Mouse (Mus musculus) megakaryocyte, embryonic 14.5 days (primary cell): ENCODE measurements at regions not wholly inside any gene's neighbourhood (a gene's known extent, or its start where the extent isn't known, plus 50 kb on each side); places are given as distances from the start of the nearest gene placed in this dataset.

Source experiments
- H3K27me3 ChIP-seq: replicated peaks from 2 replicates; pipeline ENCODE3; 2012; ENCODE audit warnings: inconsistent platforms
- H3K36me3 ChIP-seq: replicated peaks from 2 replicates; pipeline ENCODE3; 2012; ENCODE audit warnings: low read length, inconsistent platforms, mixed read lengths
- H3K4me1 ChIP-seq: 2 replicates; pipeline ENCODE4 v1.6.1; 2012; ENCODE audit warnings: inconsistent platforms
- H3K4me3 ChIP-seq: replicated peaks from 2 replicates; pipeline ENCODE3; 2012; ENCODE audit warnings: moderate library complexity, mild to moderate bottlenecking, inconsistent platforms
- H3K9me3 ChIP-seq: 2 replicates; pipeline ENCODE4 v1.6.1; 2012; ENCODE audit warnings: inconsistent platforms
- FLI1 ChIP-seq: IDR thresholded peaks from 2 replicates; pipeline ENCODE4 v1.6.1; 2012; ENCODE audit warnings: low read length, inconsistent platforms, mixed read lengths
- GATA1 ChIP-seq: IDR thresholded peaks from 3 replicates; pipeline ENCODE4 v1.6.1; 2012; ENCODE audit warnings: mixed read lengths, low read length, inconsistent platforms, borderline replicate concordance

- Histone ChIP-seq H3K27me3 (peaks cover 5% of the 10 kb centered on the region), H3K4me1 (peaks cover 10% of the 10 kb centered on the region), H3K9me3 (peaks cover 11% of the 10 kb centered on the region), H3K4me3 (no peak overlapping the region), H3K36me3 (peaks cover 2% of the 10 kb centered on the region)
- TF ChIP-seq GATA1 (no peak), FLI1 (no peak)
Measured at GRCm38 (mm10) chr3:37838896-37839295, 114.6 kb upstream of the Gm5148 start.

- H3K9me3 ChIP-seq: peaks cover 11% of the 10 kb centered on the region
- H3K27me3 ChIP-seq: peaks cover 3% of the 10 kb centered on the region
- TF ChIP-seq GATA1 (no peak), FLI1 (no peak)
- no peak overlapping the region for H3K4me3 ChIP-seq
- peaks cover 25% of the 10 kb centered on the region for H3K4me1 ChIP-seq
- peaks cover 2% of the 10 kb centered on the region for H3K36me3 ChIP-seq
Measured at GRCm38 (mm10) chr3:37836749-37837148, 112.5 kb upstream of the Gm5148 start.

GRCm38 (mm10) chr3:37835687-37836086, 111.4 kb upstream of the Gm5148 start:
- Histone ChIP-seq H3K27me3 (peaks cover 5% of the 10 kb centered on the region), H3K9me3 (peaks cover 11% of the 10 kb centered on the region), H3K4me3 (no peak overlapping the region), H3K36me3 (peaks cover 2% of the 10 kb centered on the region), H3K4me1 (peaks cover 25% of the 10 kb centered on the region)
- no peak for TF ChIP-seq GATA1
- TF ChIP-seq FLI1: no peak

- peaks cover 8% of the 10 kb centered on the region for H3K27me3 ChIP-seq
- peaks cover 25% of the 10 kb centered on the region for H3K4me1 ChIP-seq
- no peak for TF ChIP-seq GATA1
- no peak for TF ChIP-seq FLI1
- peaks cover 2% of the 10 kb centered on the region for H3K36me3 ChIP-seq
- no peak overlapping the region for H3K4me3 ChIP-seq
- peaks cover 15% of the 10 kb centered on the region for H3K9me3 ChIP-seq
Measured at GRCm38 (mm10) chr3:37835135-37835534, 110.8 kb upstream of the Gm5148 start.

- peaks cover 11% of the 10 kb centered on the region; the same call in 1 of the 2 replicates for H3K9me3 ChIP-seq
- H3K36me3 ChIP-seq: no peaks in the 10 kb centered on the region
- peaks cover 25% of the 10 kb centered on the region for H3K4me1 ChIP-seq
- no peak for TF ChIP-seq FLI1
- TF ChIP-seq GATA1: no peak
- H3K27me3 ChIP-seq: peaks cover 8% of the 10 kb centered on the region
- no peak overlapping the region for H3K4me3 ChIP-seq
Measured at GRCm38 (mm10) chr3:37834626-37835025, 110.3 kb upstream of the Gm5148 start.

- H3K36me3 ChIP-seq: no peaks in the 10 kb centered on the region
- peaks cover 5% of the 10 kb centered on the region; the same call in 1 of the 2 replicates for H3K9me3 ChIP-seq
- H3K27me3 ChIP-seq: peaks cover 14% of the 10 kb centered on the region
- no peak overlapping the region for H3K4me3 ChIP-seq
- H3K4me1 ChIP-seq: peaks cover 30% of the 10 kb centered on the region
- TF ChIP-seq FLI1 (no peak), GATA1 (no peak)
Measured at GRCm38 (mm10) chr3:37833387-37833786, 109.1 kb upstream of the Gm5148 start.

GRCm38 (mm10) chr3:37827546-37827945, 103.3 kb upstream of the Gm5148 start:
- H3K4me3 ChIP-seq: no peak overlapping the region
- no peak for TF ChIP-seq GATA1
- no peak for TF ChIP-seq FLI1
- H3K27me3 ChIP-seq: peaks cover 17% of the 10 kb centered on the region
- peaks cover 15% of the 10 kb centered on the region for H3K4me1 ChIP-seq
- H3K9me3 ChIP-seq: peaks cover 5% of the 10 kb centered on the region; the same call in 1 of the 2 replicates
- no peaks in the 10 kb centered on the region for H3K36me3 ChIP-seq

- TF ChIP-seq FLI1: no peak
- TF ChIP-seq GATA1: no peak
- H3K9me3 ChIP-seq: peaks cover 4% of the 10 kb centered on the region; the same call in 1 of the 2 replicates
- peaks cover 23% of the 10 kb centered on the region for H3K4me1 ChIP-seq
- peaks cover 12% of the 10 kb centered on the region for H3K27me3 ChIP-seq
- no peak overlapping the region for H3K4me3 ChIP-seq
- H3K36me3 ChIP-seq: no peaks in the 10 kb centered on the region
Measured at GRCm38 (mm10) chr3:37825602-37826001, 101.3 kb upstream of the Gm5148 start.

GRCm38 (mm10) chr3:37824681-37825080, 100.4 kb upstream of the Gm5148 start:
- no peak for TF ChIP-seq FLI1
- no peak for TF ChIP-seq GATA1

GRCm38 (mm10) chr3:37819503-37819902, 95.2 kb upstream of the Gm5148 start:
- Histone ChIP-seq H3K9me3 (no peaks in the 10 kb centered on the region), H3K27me3 (no peaks in the 10 kb centered on the region), H3K4me3 (no peak overlapping the region), H3K36me3 (no peaks in the 10 kb centered on the region), H3K4me1 (peaks cover 24% of the 10 kb centered on the region)
- TF ChIP-seq GATA1 (no peak), FLI1 (no peak)

More at GRCm38 (mm10) chr3:37824681-37825080, 100.4 kb upstream of the Gm5148 start:
- Histone ChIP-seq H3K36me3 (no peaks in the 10 kb centered on the region), H3K9me3 (no peaks in the 10 kb centered on the region), H3K4me1 (peaks cover 33% of the 10 kb centered on the region), H3K27me3 (peaks cover 8% of the 10 kb centered on the region), H3K4me3 (no peak overlapping the region)

GRCm38 (mm10) chr3:37817434-37817805, 93.1 kb upstream of the Gm5148 start:
- TF ChIP-seq GATA1 (no peak), FLI1 (no peak)
- H3K4me3 ChIP-seq: no peak overlapping the region
- no peaks in the 10 kb centered on the region for H3K9me3 ChIP-seq
- H3K4me1 ChIP-seq: peaks cover 20% of the 10 kb centered on the region
- H3K27me3 ChIP-seq: no peaks in the 10 kb centered on the region
- no peaks in the 10 kb centered on the region for H3K36me3 ChIP-seq
